Mouse (Mus musculus) liver, postnatal 0 days (tissue): ENCODE measurements around the gene Tshz3.

ENCODE experiments used
- CTCF ChIP-seq: sonication (generic); IDR thresholded peaks from 2 replicates; pipeline ENCODE4 v1.5.1; 2016; ENCODE audit warnings: antibody characterized with exemption, low read depth
- EP300 ChIP-seq: IDR thresholded peaks from 2 replicates; pipeline ENCODE4 v1.6.1; 2016; ENCODE audit warnings: antibody characterized with exemption, low read depth, mild to moderate bottlenecking

DNA sequence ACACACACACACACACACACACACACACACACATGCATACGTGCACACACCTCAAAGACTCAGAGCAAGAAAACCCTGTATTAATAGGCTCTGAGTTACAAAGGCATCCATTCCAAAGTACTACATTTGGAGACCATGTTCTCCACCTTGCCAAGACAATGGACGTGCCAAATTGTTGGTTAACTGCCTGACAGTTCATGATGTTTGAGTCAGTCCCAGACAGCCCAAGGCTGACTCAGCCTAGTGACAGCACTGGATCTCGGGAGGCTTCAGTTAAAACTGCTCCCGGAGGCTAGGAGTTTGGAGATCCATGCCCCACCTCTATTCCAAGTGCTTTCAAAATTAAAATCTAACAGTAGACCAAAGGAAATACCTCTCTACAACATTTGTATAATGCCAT is 79.0 kb downstream of the Tshz3 start:
- TF ChIP-seq CTCF (no peak), EP300 (no peak)
